Mouse (Mus musculus) common myeloid progenitor, adult 5-6 weeks (primary cell): ENCODE data around the gene Ugt2a1. TPM values are rescaled to one million over a fixed set of nuclear protein-coding genes. Genes with fewer than 3 reads are reported as not detected.

Source experiments
- total RNA-seq: library from RNA; stranded (forward); fragments of 200-1000, 187-1606 nt; gene quantifications from 2 replicates; pipeline ENCODE4 v1.2.3, GENCODE M21; 2017

Ugt2a1 gene
- total RNA-seq, 1 experiment from 2014 or later: not detected

Other genes starting within 250 kb of the Ugt2a1 start
- gene Ugt2b37, start 236.1 kb downstream of the Ugt2a1 start, total RNA-seq: not detected in 2 replicates
- gene Ugt2a3, start 153.7 kb downstream of the Ugt2a1 start, total RNA-seq: not detected in 2 replicates
- gene Ugt2b38, start 66.7 kb downstream of the Ugt2a1 start, total RNA-seq: not detected in 2 replicates
- not detected in 2 replicates for gene Ugt2a2, start 8.6 kb downstream of the Ugt2a1 start, total RNA-seq
- not detected in 2 replicates for gene Gm43638, start 4.1 kb downstream of the Ugt2a1 start, total RNA-seq
- not detected in 2 replicates for gene Sult1b1, start 47.3 kb upstream of the Ugt2a1 start, total RNA-seq
- not detected in 2 replicates for gene Sult1d1, start 78.2 kb upstream of the Ugt2a1 start, total RNA-seq
- not detected in 2 replicates for gene Sult1e1, start 100.7 kb upstream of the Ugt2a1 start, total RNA-seq
- not detected in 2 replicates for gene Csn1s1, start 175.3 kb upstream of the Ugt2a1 start, total RNA-seq
- gene Csn2, start 208.8 kb upstream of the Ugt2a1 start, total RNA-seq: not detected in 2 replicates